Mouse (Mus musculus): ENCODE measurements at regions not wholly inside any gene's neighbourhood (a gene's known extent, or its start where the extent isn't known, plus 50 kb on each side); places are given as distances from the start of the nearest gene placed in this dataset.

DNA sequence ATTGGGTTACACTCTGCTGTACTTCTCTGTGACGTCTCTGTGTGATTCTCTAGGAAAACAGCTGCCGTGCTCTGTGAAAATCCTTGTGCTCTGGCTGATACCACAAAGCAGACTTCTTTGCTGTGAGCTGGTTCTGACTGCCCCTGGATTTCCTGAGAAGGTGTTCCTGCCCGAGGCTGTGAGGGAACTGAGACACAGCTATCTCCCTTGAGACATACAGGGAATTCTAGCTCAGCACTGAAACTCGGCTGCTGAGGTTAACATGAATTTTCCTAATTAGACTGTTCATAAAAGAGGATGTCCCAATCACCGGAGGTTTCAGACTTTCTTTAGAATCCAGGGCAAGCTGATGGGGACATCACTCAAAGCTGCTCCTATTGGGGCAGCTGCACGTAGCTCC, 233.4 kb upstream of the Bmper start:
- Histone ChIP-seq H3K9ac (ENCODE audit: low read length) (no peak overlapping the region), H3K36me3 (ENCODE audit: control insufficient read depth, insufficient read depth, low read length) (no peaks in the 10 kb centered on the region), H3K4me1 (ENCODE audit: control insufficient read depth, insufficient read depth, low read length) (no peaks in the 10 kb centered on the region), H3K4me2 (ENCODE audit: low read depth) (no peak overlapping the region), H3K4me3 (ENCODE audit: low read depth, low read length) (no peak overlapping the region), H3K27me3 (ENCODE audit: control insufficient read depth, insufficient read depth, low read length) (no peaks in the 10 kb centered on the region), H3K9me3 (ENCODE audit: control insufficient read depth, low read length) (no peaks in the 10 kb centered on the region), H3K27ac (ENCODE audit: low read depth, low read length) (no peak overlapping the region)
- DNase-seq (ENCODE audit: low spot score) = no peak
- WGBS = 58% methylated on average over 6 of the region's 6 CpGs
- no peak for ATAC-seq (ENCODE audit: insufficient read depth, low FRiP score, low TSS enrichment)

DNA sequence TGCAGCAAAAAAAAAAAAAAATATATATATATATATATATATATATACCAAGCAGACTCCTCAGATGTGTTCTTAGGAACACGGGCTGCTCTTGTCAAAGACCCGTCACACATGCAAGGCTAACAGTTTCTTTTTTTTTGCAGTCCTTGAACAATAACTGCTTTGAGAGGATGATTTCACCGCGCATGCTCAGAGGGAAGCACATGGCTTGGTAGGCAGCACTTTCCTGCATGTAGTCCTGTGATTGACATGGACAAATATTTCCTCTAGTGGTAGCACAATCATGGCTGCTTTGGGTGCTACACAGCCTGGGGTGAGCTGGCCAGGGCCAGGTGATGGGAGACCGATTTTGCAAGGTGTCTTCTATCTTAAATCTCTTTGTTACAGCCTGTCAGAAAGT, 229.3 kb upstream of the Bmper start:
- H3K4me3 ChIP-seq (ENCODE audit: low read depth, low read length) = no peak overlapping the region
- no peak for DNase-seq (ENCODE audit: low spot score)
- H3K36me3 ChIP-seq (ENCODE audit: control insufficient read depth, insufficient read depth, low read length) = no peaks in the 10 kb centered on the region
- 78% methylated on average over 5 of the region's 5 CpGs for WGBS
- H3K27me3 ChIP-seq (ENCODE audit: control insufficient read depth, insufficient read depth, low read length) = no peaks in the 10 kb centered on the region
- H3K27ac ChIP-seq (ENCODE audit: low read depth, low read length) = no peak overlapping the region
- H3K9ac ChIP-seq (ENCODE audit: low read length) = no peak overlapping the region
- H3K4me2 ChIP-seq (ENCODE audit: low read depth) = no peak overlapping the region
- no peak for ATAC-seq (ENCODE audit: insufficient read depth, low FRiP score, low TSS enrichment)
- no peaks in the 10 kb centered on the region for H3K9me3 ChIP-seq (ENCODE audit: control insufficient read depth, low read length)
- no peaks in the 10 kb centered on the region for H3K4me1 ChIP-seq (ENCODE audit: control insufficient read depth, insufficient read depth, low read length)

- Histone ChIP-seq H3K27ac (ENCODE audit: low read depth, low read length) (no peak overlapping the region), H3K27me3 (ENCODE audit: control insufficient read depth, insufficient read depth, low read length) (no peaks in the 10 kb centered on the region), H3K36me3 (ENCODE audit: control insufficient read depth, insufficient read depth, low read length) (no peaks in the 10 kb centered on the region), H3K9me3 (ENCODE audit: control insufficient read depth, low read length) (no peaks in the 10 kb centered on the region), H3K4me3 (ENCODE audit: low read depth, low read length) (no peak overlapping the region), H3K4me1 (ENCODE audit: control insufficient read depth, insufficient read depth, low read length) (no peaks in the 10 kb centered on the region), H3K4me2 (ENCODE audit: low read depth) (no peak overlapping the region), H3K9ac (ENCODE audit: low read length) (no peak overlapping the region)
- no peak for DNase-seq (ENCODE audit: low spot score)
- no peak for ATAC-seq (ENCODE audit: insufficient read depth, low FRiP score, low TSS enrichment)
- 71% methylated on average over 9 of the region's 9 CpGs for WGBS
These were observed 227.3 kb upstream of the Bmper start for GRCm38 (mm10) chr9:22995564-22995963.

- 70% methylated on average over 6 of the region's 6 CpGs for WGBS
- no peak for ATAC-seq (ENCODE audit: insufficient read depth, low FRiP score, low TSS enrichment)
These were observed 224.6 kb upstream of the Bmper start for GRCm38 (mm10) chr9:22998306-22998705.

DNA sequence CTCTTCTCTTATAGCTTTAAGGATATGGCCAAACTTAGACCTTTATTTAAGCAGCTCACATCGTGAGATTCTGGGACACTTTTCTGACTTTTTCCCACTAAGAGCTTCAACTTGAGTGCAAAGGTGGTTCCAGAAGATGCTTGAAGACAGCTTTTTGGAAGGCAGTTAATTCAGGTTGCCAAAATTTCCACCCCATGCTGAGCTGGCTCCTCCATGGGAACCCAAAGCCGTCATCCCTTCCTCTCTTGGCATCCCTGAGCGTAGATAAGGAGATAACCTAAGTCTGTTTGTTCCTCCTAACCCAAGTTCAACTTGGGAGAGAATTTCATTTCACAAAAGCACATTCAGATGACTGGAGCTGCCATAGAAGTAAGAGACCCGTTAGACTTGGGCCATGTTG, 223.7 kb upstream of the Bmper start:
- no peak overlapping the region for H3K4me2 ChIP-seq (ENCODE audit: low read depth)
- no peaks in the 10 kb centered on the region for H3K36me3 ChIP-seq (ENCODE audit: control insufficient read depth, insufficient read depth, low read length)
- DNase-seq (ENCODE audit: low spot score) (no peak), ATAC-seq (ENCODE audit: insufficient read depth, low FRiP score, low TSS enrichment) (no peak)
- peaks cover 1% of the 10 kb centered on the region for H3K4me1 ChIP-seq (ENCODE audit: control insufficient read depth, insufficient read depth, low read length)
- H3K9ac ChIP-seq (ENCODE audit: low read length) = no peak overlapping the region
- no peaks in the 10 kb centered on the region for H3K9me3 ChIP-seq (ENCODE audit: control insufficient read depth, low read length)
- no peak overlapping the region for H3K27ac ChIP-seq (ENCODE audit: low read depth, low read length)
- H3K4me3 ChIP-seq (ENCODE audit: low read depth, low read length) = no peak overlapping the region
- 91% methylated on average over 4 of the region's 4 CpGs for WGBS
- no peaks in the 10 kb centered on the region for H3K27me3 ChIP-seq (ENCODE audit: control insufficient read depth, insufficient read depth, low read length)

More at GRCm38 (mm10) chr9:22998306-22998705, 224.6 kb upstream of the Bmper start:
- Histone ChIP-seq H3K4me3 (ENCODE audit: low read depth, low read length) (no peak overlapping the region), H3K4me1 (ENCODE audit: control insufficient read depth, insufficient read depth, low read length) (no peaks in the 10 kb centered on the region), H3K36me3 (ENCODE audit: control insufficient read depth, insufficient read depth, low read length) (no peaks in the 10 kb centered on the region), H3K9ac (ENCODE audit: low read length) (no peak overlapping the region), H3K9me3 (ENCODE audit: control insufficient read depth, low read length) (no peaks in the 10 kb centered on the region), H3K4me2 (ENCODE audit: low read depth) (no peak overlapping the region), H3K27me3 (ENCODE audit: control insufficient read depth, insufficient read depth, low read length) (no peaks in the 10 kb centered on the region), H3K27ac (ENCODE audit: low read depth, low read length) (no peak overlapping the region)
- no peak for DNase-seq (ENCODE audit: low spot score)

GRCm38 (mm10) chr9:23000200-23000599, 222.7 kb upstream of the Bmper start:
- H3K4me1 ChIP-seq (ENCODE audit: control insufficient read depth, insufficient read depth, low read length) = peaks cover 12% of the 10 kb centered on the region
- H3K9ac ChIP-seq (ENCODE audit: low read length) = no peak overlapping the region
- DNase-seq (ENCODE audit: low spot score) (no peak), ATAC-seq (ENCODE audit: insufficient read depth, low FRiP score, low TSS enrichment) (no peak)
- 93% methylated on average over 3 of the region's 3 CpGs for WGBS
- no peaks in the 10 kb centered on the region for H3K27me3 ChIP-seq (ENCODE audit: control insufficient read depth, insufficient read depth, low read length)
- no peaks in the 10 kb centered on the region for H3K9me3 ChIP-seq (ENCODE audit: control insufficient read depth, low read length)
- H3K4me3 ChIP-seq (ENCODE audit: low read depth, low read length) = no peak overlapping the region
- no peak overlapping the region for H3K27ac ChIP-seq (ENCODE audit: low read depth, low read length)
- H3K4me2 ChIP-seq (ENCODE audit: low read depth) = no peak overlapping the region
- no peaks in the 10 kb centered on the region for H3K36me3 ChIP-seq (ENCODE audit: control insufficient read depth, insufficient read depth, low read length)

DNA sequence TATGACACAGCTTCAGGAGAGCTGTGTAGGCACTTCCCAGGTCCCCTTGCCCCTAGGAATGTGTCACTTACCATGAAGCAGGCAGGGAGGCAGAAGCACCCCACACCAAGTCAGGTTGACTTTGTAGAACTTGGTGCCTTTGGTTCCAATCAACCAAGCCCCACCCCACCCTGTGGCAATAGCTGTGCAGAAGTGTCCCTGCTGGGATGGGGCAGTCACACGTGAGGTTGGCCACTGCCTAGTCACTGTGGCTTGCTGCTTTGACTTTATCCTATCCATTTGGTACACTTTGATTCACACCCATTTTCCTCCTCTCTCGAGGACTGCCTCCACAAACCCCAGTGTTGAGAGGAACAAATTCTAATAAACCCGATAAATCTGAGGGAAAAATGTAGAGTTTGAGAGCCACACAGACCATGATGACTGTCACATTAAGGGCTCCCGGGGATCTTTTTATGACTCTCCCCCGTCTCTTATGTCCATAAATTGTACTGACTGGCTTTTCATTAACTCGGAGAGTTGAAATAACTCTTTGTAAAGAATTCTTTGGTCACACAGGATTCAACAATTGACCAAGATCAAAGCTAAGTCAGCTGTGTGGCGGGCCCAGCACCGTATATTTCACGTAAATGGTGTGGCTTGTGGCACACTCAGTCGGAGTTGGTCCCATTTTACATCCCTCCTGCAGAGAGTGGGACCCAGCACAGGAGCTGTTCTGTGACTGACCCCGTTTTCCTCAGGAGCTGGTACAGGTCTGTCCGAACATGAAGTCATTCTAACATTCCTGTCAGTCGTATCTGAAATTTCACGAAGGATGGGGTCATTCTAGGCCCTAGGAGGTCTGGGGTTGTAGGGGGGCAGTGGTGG, 219.4 kb upstream of the Bmper start:
- H3K27me3 ChIP-seq (ENCODE audit: control insufficient read depth, insufficient read depth, low read length) = no peaks in the 10 kb centered on the region
- peak; percentile 64 for ATAC-seq (ENCODE audit: insufficient read depth, low FRiP score, low TSS enrichment)
- DNase-seq (ENCODE audit: low spot score) = peak; percentile 35
- H3K4me2 ChIP-seq (ENCODE audit: low read depth) = no peak overlapping the region
- WGBS = 19% methylated on average over 14 of the region's 14 CpGs
- H3K9ac ChIP-seq (ENCODE audit: low read length) = no peak overlapping the region
- H3K27ac ChIP-seq (ENCODE audit: low read depth, low read length) = no peak overlapping the region
- H3K4me1 ChIP-seq (ENCODE audit: control insufficient read depth, insufficient read depth, low read length) = peaks cover 15% of the 10 kb centered on the region
- no peaks in the 10 kb centered on the region for H3K36me3 ChIP-seq (ENCODE audit: control insufficient read depth, insufficient read depth, low read length)
- H3K4me3 ChIP-seq (ENCODE audit: low read depth, low read length) = no peak overlapping the region
- H3K9me3 ChIP-seq (ENCODE audit: control insufficient read depth, low read length) = no peaks in the 10 kb centered on the region

DNA sequence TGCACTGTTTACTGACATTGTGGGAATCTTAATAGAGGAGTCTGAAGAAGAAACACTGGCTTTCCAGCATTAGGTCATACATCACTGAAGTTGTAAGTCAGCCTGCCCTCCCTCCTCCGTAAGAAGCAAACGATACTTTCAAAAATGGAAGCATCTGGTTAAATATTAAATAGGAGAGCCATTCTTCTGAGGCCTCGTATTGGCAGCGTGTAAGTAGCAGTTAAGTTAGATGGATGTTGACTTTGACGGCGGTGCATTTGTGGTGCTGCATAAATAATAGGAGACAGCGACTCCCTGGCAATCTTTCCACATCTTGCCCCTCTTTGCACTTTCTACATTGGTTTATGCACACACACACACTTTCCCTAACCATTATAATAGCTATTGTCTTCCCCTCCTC, 217.9 kb upstream of the Bmper start:
- ATAC-seq (ENCODE audit: insufficient read depth, low FRiP score, low TSS enrichment) (no peak), DNase-seq (ENCODE audit: low spot score) (peak; percentile 32)
- Histone ChIP-seq H3K4me1 (ENCODE audit: control insufficient read depth, insufficient read depth, low read length) (peaks cover 18% of the 10 kb centered on the region), H3K9ac (ENCODE audit: low read length) (no peak overlapping the region), H3K4me3 (ENCODE audit: low read depth, low read length) (no peak overlapping the region), H3K36me3 (ENCODE audit: control insufficient read depth, insufficient read depth, low read length) (no peaks in the 10 kb centered on the region), H3K9me3 (ENCODE audit: control insufficient read depth, low read length) (no peaks in the 10 kb centered on the region), H3K4me2 (ENCODE audit: low read depth) (no peak overlapping the region), H3K27me3 (ENCODE audit: control insufficient read depth, insufficient read depth, low read length) (peaks cover 3% of the 10 kb centered on the region; the same call in 1 of the 2 replicates), H3K27ac (ENCODE audit: low read depth, low read length) (peak overlapping the region; percentile 29; the same call in 1 of the 2 replicates)
- 23% methylated on average over 7 of the region's 7 CpGs for WGBS

All from neural tube, embryonic 11.5 days (tissue).